Mouse (Mus musculus): ENCODE results near the gene Ears2. TPM values are rescaled to one million over a fixed set of nuclear protein-coding genes. Genes with fewer than 3 reads are reported as not detected.

Ears2 gene
- 1.5 TPM for polyA plus RNA-seq (2014; fragmentation: Illumina TruSeq; extraction: RNeasy Lipid Tissue Mini Kit (QIAGEN cat#74804); ENCODE audit: low read depth, low replicate concordance)

DNA sequence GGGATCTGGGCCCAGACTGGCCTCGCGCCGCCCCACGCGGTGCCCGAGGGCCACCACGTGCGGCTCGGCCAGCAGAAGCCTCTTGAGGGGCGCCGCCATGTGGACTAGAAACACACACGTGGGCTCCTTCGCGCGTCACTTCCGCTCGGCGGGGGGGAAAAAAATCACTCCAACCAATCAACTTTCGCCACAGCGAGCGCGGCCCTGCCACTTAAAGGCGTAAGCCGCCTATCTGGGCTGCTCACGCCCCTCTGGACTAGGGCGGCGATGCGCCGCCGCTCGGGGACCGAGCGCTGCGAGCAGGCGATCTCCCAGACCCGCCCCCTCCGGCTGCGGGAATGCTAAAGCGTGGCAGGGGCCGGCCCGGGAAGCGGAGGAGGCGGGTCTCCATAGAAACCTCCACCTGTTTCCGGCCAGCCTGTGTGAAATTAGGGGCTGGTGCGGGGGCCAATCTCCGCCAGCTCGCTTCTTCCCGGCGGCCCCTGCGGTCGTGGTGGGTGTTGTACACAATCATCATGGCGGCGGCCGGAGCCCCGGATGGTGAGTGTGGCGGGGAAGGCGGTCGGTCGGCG, at the start of gene Ears2, which contains the start of gene Ubfd1:
TSS of gene Ears2 (minus strand) at position 319 of the 572 bp plus-strand sequence.
TSS of gene Ubfd1 (plus strand) at position 231 of the 572 bp plus-strand sequence.

DNA sequence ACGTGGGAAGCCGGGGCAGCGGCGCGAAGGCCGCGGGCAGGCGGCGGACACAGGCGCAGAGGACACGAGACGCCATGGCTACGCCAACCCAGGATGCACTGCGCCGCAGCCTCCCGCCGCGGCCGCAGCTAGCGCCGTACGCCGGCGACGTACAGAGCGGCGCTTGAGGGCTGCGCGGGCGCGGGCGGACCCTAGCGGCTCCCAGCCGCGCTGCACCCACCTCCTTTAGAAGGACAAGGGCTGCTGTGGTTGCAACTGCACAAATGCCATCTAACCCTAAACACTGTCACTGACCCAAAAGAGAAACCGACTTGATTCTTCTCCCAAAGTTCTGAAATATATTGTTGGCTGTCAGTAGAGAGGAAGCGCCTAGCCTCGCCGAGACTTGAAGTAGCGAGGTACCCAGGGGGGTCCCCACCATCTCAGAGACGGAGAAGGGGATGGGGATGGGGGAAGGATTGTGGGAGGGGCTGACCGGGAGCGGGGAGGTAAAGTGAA, 34.7 kb upstream of the Ears2 start, which contains the start of gene Ndufab1:
TSS of gene Ndufab1 (minus strand) at position 140 of the 498 bp plus-strand sequence.

DNA sequence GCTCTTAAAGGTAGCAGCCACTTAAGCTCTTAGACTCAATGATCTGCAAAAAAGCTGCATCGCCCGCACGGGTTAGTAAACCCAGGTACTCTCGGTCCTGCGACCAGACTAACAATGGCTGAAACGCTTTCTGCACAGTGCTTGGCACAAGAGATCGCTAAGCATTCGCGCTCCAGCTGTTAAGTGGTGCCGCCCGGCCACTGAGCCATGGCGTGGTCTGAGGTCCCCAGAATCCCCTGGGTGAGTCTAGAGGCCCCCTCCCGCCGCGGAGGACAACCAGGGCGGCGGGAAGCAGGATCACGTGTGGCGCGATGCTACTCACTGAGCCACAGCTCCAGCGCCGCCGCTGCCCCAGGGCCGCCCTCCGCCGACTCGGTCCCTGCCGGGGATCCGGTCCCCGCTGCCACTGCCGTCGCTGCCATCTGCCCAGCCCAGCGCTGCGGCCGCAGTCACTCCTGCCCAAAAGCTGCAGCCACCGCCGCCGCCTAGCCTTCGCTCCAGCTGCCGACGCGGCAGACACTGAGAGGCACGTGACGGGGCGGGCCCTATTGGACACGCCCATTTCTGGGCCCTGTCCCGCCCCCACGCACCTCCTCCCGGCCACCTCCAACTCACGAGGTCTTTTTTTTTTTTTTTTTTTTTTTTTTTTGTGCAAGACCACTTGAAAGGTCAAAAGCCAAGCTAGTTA, 46.3 kb downstream of the Ears2 start, which contains the start of gene Gga2:
TSS of gene Gga2 (minus strand) at position 556 of the 688 bp plus-strand sequence.

Other genes starting within 250 kb of the Ears2 start
- not detected for gene Scnn1b, start 202.2 kb downstream of the Ears2 start, polyA plus RNA-seq (2014; fragmentation: Illumina TruSeq; extraction: RNeasy Lipid Tissue Mini Kit (QIAGEN cat#74804); ENCODE audit: low read depth, low replicate concordance)
- 6.8 TPM for gene Cog7, start 85.6 kb downstream of the Ears2 start, polyA plus RNA-seq (2014; fragmentation: Illumina TruSeq; extraction: RNeasy Lipid Tissue Mini Kit (QIAGEN cat#74804); ENCODE audit: low read depth, low replicate concordance)
- 4.0 TPM for gene Gga2, start 46.0 kb downstream of the Ears2 start, polyA plus RNA-seq (2014; fragmentation: Illumina TruSeq; extraction: RNeasy Lipid Tissue Mini Kit (QIAGEN cat#74804); ENCODE audit: low read depth, low replicate concordance)
- gene Ubfd1, start 88 bp downstream of the Ears2 start, polyA plus RNA-seq (2014; fragmentation: Illumina TruSeq; extraction: RNeasy Lipid Tissue Mini Kit (QIAGEN cat#74804); ENCODE audit: low read depth, low replicate concordance): 17.0 TPM
- 473 TPM for gene Ndufab1, start 34.6 kb upstream of the Ears2 start, polyA plus RNA-seq (2014; fragmentation: Illumina TruSeq; extraction: RNeasy Lipid Tissue Mini Kit (QIAGEN cat#74804); ENCODE audit: low read depth, low replicate concordance)
- gene Palb2, start 65.7 kb upstream of the Ears2 start, polyA plus RNA-seq (2014; fragmentation: Illumina TruSeq; extraction: RNeasy Lipid Tissue Mini Kit (QIAGEN cat#74804); ENCODE audit: low read depth, low replicate concordance): 1.6 TPM
- 37.2 TPM for gene Dctn5, start 65.8 kb upstream of the Ears2 start, polyA plus RNA-seq (2014; fragmentation: Illumina TruSeq; extraction: RNeasy Lipid Tissue Mini Kit (QIAGEN cat#74804); ENCODE audit: low read depth, low replicate concordance)
- gene Plk1, start 92.2 kb upstream of the Ears2 start, polyA plus RNA-seq (2014; fragmentation: Illumina TruSeq; extraction: RNeasy Lipid Tissue Mini Kit (QIAGEN cat#74804); ENCODE audit: low read depth, low replicate concordance): not detected
- gene Ern2, start 118.9 kb upstream of the Ears2 start, polyA plus RNA-seq (2014; fragmentation: Illumina TruSeq; extraction: RNeasy Lipid Tissue Mini Kit (QIAGEN cat#74804); ENCODE audit: low read depth, low replicate concordance): not detected
- gene Chp2, start 152.2 kb upstream of the Ears2 start, polyA plus RNA-seq (2014; fragmentation: Illumina TruSeq; extraction: RNeasy Lipid Tissue Mini Kit (QIAGEN cat#74804); ENCODE audit: low read depth, low replicate concordance): 3.3 TPM
- 3.8 TPM for gene Prkcb, start 221.5 kb upstream of the Ears2 start, polyA plus RNA-seq (2014; fragmentation: Illumina TruSeq; extraction: RNeasy Lipid Tissue Mini Kit (QIAGEN cat#74804); ENCODE audit: low read depth, low replicate concordance)